Mouse (Mus musculus) lung, postnatal 0 days (tissue): ENCODE results near the gene Sox5. TPM values are rescaled to one million over a fixed set of nuclear protein-coding genes. Genes with fewer than 3 reads are reported as not detected.

Source experiments
- ATAC-seq: fragments of 200-750 bp; cut with Nextera tagmentation; 2 replicates; pipeline ENCODE4 v1.8.0; 2017; ENCODE audit warnings: moderate library complexity
- DNase-seq: peaks from one replicate; pipeline ENCODE4 v3.0.0-alpha.2; 2016; ENCODE audit warnings: low spot score
- H3K27ac ChIP-seq: fragments of 300-500 bp; sonication (generic); 2 replicates; pipeline ENCODE4 v1.5.1; 2014; ENCODE audit warnings: antibody characterized with exemption, mild to moderate bottlenecking, low read length, mixed read lengths
- H3K27me3 ChIP-seq: fragments of 300-500 bp; sonication (generic); replicated peaks from 2 replicates; pipeline ENCODE4 v1.6.1; 2014; ENCODE audit warnings: low read length, mixed read lengths; ENCODE audit not compliant: insufficient read depth
- H3K36me3 ChIP-seq: fragments of 300-500 bp; sonication (generic); 2 replicates; pipeline ENCODE4 v1.6.1; 2014; ENCODE audit warnings: low read length, mixed read lengths; ENCODE audit not compliant: insufficient read depth
- H3K4me1 ChIP-seq: fragments of 300-500 bp; sonication (generic); 2 replicates; pipeline ENCODE4 v1.6.1; 2014; ENCODE audit warnings: antibody characterized with exemption, low read depth, low read length, mixed read lengths; ENCODE audit not compliant: insufficient read depth
- H3K4me2 ChIP-seq: fragments of 300-500 bp; sonication (generic); replicated peaks from 2 replicates; pipeline ENCODE4 v1.6.1; 2014; ENCODE audit warnings: low read depth, mild to moderate bottlenecking, low read length, moderate library complexity, mixed read lengths
- H3K4me3 ChIP-seq: fragments of 300-500 bp; sonication (generic); 2 replicates; pipeline ENCODE4 v1.5.1; 2014; ENCODE audit warnings: low read depth, low read length
- H3K9ac ChIP-seq: fragments of 300-500 bp; sonication (generic); replicated peaks from 2 replicates; pipeline ENCODE4 v1.6.1; 2014; ENCODE audit warnings: low read depth, mild to moderate bottlenecking
- H3K9me3 ChIP-seq: fragments of 300-500 bp; sonication (generic); 2 replicates; pipeline ENCODE4 v1.6.1; 2016; ENCODE audit warnings: low read length, mixed read lengths
- CTCF ChIP-seq: IDR thresholded peaks from 2 replicates; pipeline ENCODE4 v1.5.1; 2016; ENCODE audit warnings: antibody characterized with exemption, mild to moderate bottlenecking
- EP300 ChIP-seq: IDR thresholded peaks from 2 replicates; pipeline ENCODE4 v1.6.1; 2016; ENCODE audit warnings: antibody characterized with exemption, mild to moderate bottlenecking, control low read depth
- WGBS: fragments of 180-500 bp; shearing (Covaris S2); extraction: QIAGEN DNeasy Blood & Tissue Kit; methylation state at CpG from one replicate; pipeline ENCODE4 v1.1.7; 2014; 5-methylcytosine and 5-hydroxymethylcytosine counted together
- polyA plus RNA-seq: library from polyadenylated mRNA; unstranded; fragments of >200 nt; fragmentation: Nextera tagmentation; extraction: Ambion mirVana; gene quantifications from 2 replicates; pipeline ENCODE4 v1.2.1, GENCODE M21; 2015

Gene Sox5
- polyA plus RNA-seq, 1 experiment from 2014 or later: 9.8 TPM

- TF ChIP-seq EP300: no peak
- no peak for TF ChIP-seq CTCF
- Histone ChIP-seq H3K9ac (no peak overlapping the region), H3K27me3 (no peaks in the 10 kb centered on the region), H3K4me2 (no peak overlapping the region), H3K4me3 (no peak overlapping the region), H3K27ac (no peak overlapping the region), H3K9me3 (no peaks in the 10 kb centered on the region), H3K36me3 (no peaks in the 10 kb centered on the region), H3K4me1 (no peaks in the 10 kb centered on the region)
- no peak for DNase-seq
- WGBS: 93% methylated on average over 8 of the region's 8 CpGs
- no peak for ATAC-seq
These were observed 322.3 kb downstream of the Sox5 start for GRCm38 (mm10) chr6:144459486-144459885.

DNA sequence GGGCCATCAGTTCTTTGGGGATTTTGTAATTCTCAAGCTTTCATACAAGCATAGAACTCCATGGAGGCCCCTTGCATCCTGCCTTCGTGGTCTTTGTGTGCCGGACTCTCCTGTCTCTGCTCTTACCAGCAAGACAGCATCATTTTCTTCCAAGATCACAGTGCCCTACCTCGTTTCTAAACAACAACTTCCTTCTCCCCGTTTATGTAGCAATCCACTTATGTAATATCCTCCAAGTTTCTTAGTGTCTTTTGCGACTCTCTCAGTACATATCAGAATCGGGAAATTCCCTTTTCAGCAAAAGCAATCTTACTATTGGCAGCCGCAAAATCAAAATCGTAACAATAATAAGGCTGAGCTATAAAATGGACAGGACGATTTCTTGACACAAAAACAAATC is 324.3 kb downstream of the Sox5 start:
- no peaks in the 10 kb centered on the region for H3K36me3 ChIP-seq
- H3K4me1 ChIP-seq: no peaks in the 10 kb centered on the region
- WGBS: 76% methylated on average over 9 of the region's 9 CpGs
- TF ChIP-seq CTCF: no peak
- no peak for TF ChIP-seq EP300
- H3K9me3 ChIP-seq: no peaks in the 10 kb centered on the region
- no peak for ATAC-seq
- DNase-seq: no peak
- no peaks in the 10 kb centered on the region for H3K27me3 ChIP-seq
- H3K27ac ChIP-seq: no peak overlapping the region
- H3K9ac ChIP-seq: no peak overlapping the region
- no peak overlapping the region for H3K4me2 ChIP-seq
- no peak overlapping the region for H3K4me3 ChIP-seq

DNA sequence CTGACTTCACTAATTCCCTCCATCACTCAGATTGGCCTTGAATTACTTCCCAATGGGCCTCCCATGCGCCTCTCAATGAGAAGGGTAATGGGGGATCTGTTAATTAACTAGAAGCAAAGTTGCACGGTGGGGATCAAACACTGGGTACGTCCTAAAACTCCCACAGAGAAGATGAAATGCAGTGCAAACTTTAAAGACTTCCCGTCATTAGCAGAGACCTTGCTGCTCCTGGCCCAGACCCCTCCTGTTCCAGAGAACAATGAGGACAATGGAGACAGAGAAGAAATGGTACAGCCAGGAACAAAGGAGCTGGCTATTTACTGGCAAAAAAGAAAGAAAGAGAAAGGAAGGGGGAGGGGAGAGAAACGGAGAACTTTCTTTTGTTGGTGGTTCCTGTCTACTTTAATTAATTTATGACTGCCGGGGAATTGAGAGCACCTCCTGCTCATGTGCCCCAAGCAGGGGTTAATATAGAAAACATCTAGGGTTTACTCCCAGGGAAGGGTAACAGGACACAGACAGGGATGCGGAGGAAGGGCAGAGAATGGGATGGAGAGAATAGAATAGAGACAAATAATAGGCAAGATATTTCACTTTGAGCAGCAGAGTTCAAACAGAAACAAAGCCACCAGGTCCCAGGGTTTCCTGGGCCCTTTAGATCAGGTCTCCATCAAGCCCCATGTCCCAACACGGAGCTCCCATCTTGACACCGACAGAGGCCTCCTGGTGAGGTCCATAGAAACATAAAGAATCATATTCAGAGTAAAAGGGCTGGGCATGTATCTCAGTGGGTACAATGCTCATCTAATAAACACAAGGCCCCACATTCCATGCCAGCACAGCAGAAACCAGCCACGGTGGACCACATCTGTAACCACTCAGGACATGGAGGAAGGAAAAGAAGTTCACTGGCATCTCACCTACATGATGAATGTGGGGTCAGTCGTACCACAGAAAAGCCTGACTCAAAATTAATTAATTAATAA is 327.2 kb downstream of the Sox5 start:
- no peak for DNase-seq
- H3K4me3 ChIP-seq: no peak overlapping the region
- no peak overlapping the region for H3K4me2 ChIP-seq
- 53% methylated on average over 11 of the region's 11 CpGs for WGBS
- no peak overlapping the region for H3K27ac ChIP-seq
- H3K4me1 ChIP-seq: no peaks in the 10 kb centered on the region
- no peak for ATAC-seq
- H3K27me3 ChIP-seq: no peaks in the 10 kb centered on the region
- H3K9ac ChIP-seq: no peak overlapping the region
- no peaks in the 10 kb centered on the region for H3K9me3 ChIP-seq
- TF ChIP-seq CTCF (no peak), EP300 (no peak)
- no peaks in the 10 kb centered on the region for H3K36me3 ChIP-seq

DNA sequence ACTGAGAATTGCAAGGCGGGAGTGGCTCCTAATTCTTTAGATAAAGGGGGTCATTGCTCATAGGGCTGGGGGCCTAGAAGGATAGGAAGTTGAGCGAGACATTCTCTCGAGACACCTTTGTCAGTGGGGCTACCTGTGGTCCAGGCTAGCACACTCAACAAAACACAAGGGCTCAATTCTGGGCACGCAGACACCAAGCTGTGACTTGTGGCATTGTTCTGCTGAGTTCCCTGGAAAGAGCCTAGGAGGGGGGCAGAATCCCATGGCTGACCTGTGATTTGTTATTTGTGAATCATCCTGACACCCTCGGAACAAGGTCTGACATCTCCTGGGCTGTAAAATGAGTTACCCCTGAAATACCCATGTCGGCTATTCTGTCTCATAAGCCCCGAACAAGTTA is 328.2 kb downstream of the Sox5 start:
- no peaks in the 10 kb centered on the region for H3K4me1 ChIP-seq
- no peak overlapping the region for H3K4me3 ChIP-seq
- H3K4me2 ChIP-seq: no peak overlapping the region
- no peaks in the 10 kb centered on the region for H3K27me3 ChIP-seq
- H3K27ac ChIP-seq: no peak overlapping the region
- WGBS: 80% methylated on average over 7 of the region's 7 CpGs
- ATAC-seq (no peak), DNase-seq (no peak)
- no peaks in the 10 kb centered on the region for H3K9me3 ChIP-seq
- no peak overlapping the region for H3K9ac ChIP-seq
- no peaks in the 10 kb centered on the region for H3K36me3 ChIP-seq
- TF ChIP-seq CTCF (no peak), EP300 (no peak)

- WGBS: 65% methylated on average over 1 of the region's 1 CpGs
- H3K4me2 ChIP-seq: no peak overlapping the region
- TF ChIP-seq EP300: no peak
- TF ChIP-seq CTCF: no peak
- no peaks in the 10 kb centered on the region for H3K4me1 ChIP-seq
- no peak overlapping the region for H3K4me3 ChIP-seq
- H3K9me3 ChIP-seq: no peaks in the 10 kb centered on the region
- no peak overlapping the region for H3K9ac ChIP-seq
- H3K27me3 ChIP-seq: no peaks in the 10 kb centered on the region
- no peaks in the 10 kb centered on the region for H3K36me3 ChIP-seq
- DNase-seq (no peak), ATAC-seq (no peak)
- H3K27ac ChIP-seq: no peak overlapping the region
These were observed 328.6 kb downstream of the Sox5 start for GRCm38 (mm10) chr6:144453147-144453546.

- no peak for DNase-seq
- WGBS: 87% methylated on average over 11 of the region's 11 CpGs
- no peaks in the 10 kb centered on the region for H3K4me1 ChIP-seq
- no peak for TF ChIP-seq EP300
- H3K36me3 ChIP-seq: no peaks in the 10 kb centered on the region
- no peak overlapping the region for H3K9ac ChIP-seq
- no peaks in the 10 kb centered on the region for H3K27me3 ChIP-seq
- no peak for ATAC-seq
- no peak overlapping the region for H3K27ac ChIP-seq
- no peak overlapping the region for H3K4me3 ChIP-seq
- no peak overlapping the region for H3K4me2 ChIP-seq
- H3K9me3 ChIP-seq: no peaks in the 10 kb centered on the region
These were observed 329.4 kb downstream of the Sox5 start for GRCm38 (mm10) chr6:144452200-144452977.
